Mouse (Mus musculus) layer of hippocampus, adult 2 months (tissue): ENCODE measurements around the gene Casc3. TPM values are rescaled to one million over a fixed set of nuclear protein-coding genes. Genes with fewer than 3 reads are reported as not detected.
A peak's percentile ranks its signal among the peaks of the same experiment; 100 is the strongest.

Experiments
- DNase-seq, 2 experiments: peaks; one replicate each; pipeline ENCODE4 v3.0.0; 2022; ENCODE audit warnings: low spot score in 2 of 2
- H3K27ac ChIP-seq: fragments of 200-600 bp; 2 replicates; pipeline ENCODE4 v1.8.1; 2022
- H3K4me3 ChIP-seq: fragments of 200-600 bp; 2 replicates; pipeline ENCODE4 v1.8.1; 2022; ENCODE audit warnings: mild to moderate bottlenecking
- CTCF ChIP-seq: fragments of 200-600 bp; conservative IDR thresholded peaks from 2 replicates; pipeline ENCODE4 v1.8.1; 2022; ENCODE audit warnings: antibody characterized with exemption, mild to moderate bottlenecking, moderate library complexity
- total RNA-seq, 2 experiments: library from RNA; stranded (reverse); gene quantifications; 2 replicates each; pipeline ENCODE4 v1.2.3; 2021

Gene Casc3
- total RNA-seq, 2 experiments from 2014 or later: 61.0 to 62.1 TPM

GRCm38 (mm10) chr11:98854116-98854515, 49.4 kb downstream of the Casc3 start:
- no peak overlapping the region for H3K4me3 ChIP-seq
- no peak for DNase-seq
- H3K27ac ChIP-seq: no peak overlapping the region
- peak; percentile 40 for TF ChIP-seq CTCF

GRCm38 (mm10) chr11:98854659-98855058, 50.0 kb downstream of the Casc3 start:
- TF ChIP-seq CTCF: no peak

GRCm38 (mm10) chr11:98858759-98859731, 54.3 kb downstream of the Casc3 start:
- H3K27ac ChIP-seq: no peak overlapping the region
- H3K4me3 ChIP-seq: no peak overlapping the region
- TF ChIP-seq CTCF: peak; percentile 82
- peak; percentile 86 to 93 for DNase-seq

More at GRCm38 (mm10) chr11:98854659-98855058, 50.0 kb downstream of the Casc3 start:
- DNase-seq: no peak
- H3K27ac ChIP-seq: no peak overlapping the region
- no peak overlapping the region for H3K4me3 ChIP-seq

DNA sequence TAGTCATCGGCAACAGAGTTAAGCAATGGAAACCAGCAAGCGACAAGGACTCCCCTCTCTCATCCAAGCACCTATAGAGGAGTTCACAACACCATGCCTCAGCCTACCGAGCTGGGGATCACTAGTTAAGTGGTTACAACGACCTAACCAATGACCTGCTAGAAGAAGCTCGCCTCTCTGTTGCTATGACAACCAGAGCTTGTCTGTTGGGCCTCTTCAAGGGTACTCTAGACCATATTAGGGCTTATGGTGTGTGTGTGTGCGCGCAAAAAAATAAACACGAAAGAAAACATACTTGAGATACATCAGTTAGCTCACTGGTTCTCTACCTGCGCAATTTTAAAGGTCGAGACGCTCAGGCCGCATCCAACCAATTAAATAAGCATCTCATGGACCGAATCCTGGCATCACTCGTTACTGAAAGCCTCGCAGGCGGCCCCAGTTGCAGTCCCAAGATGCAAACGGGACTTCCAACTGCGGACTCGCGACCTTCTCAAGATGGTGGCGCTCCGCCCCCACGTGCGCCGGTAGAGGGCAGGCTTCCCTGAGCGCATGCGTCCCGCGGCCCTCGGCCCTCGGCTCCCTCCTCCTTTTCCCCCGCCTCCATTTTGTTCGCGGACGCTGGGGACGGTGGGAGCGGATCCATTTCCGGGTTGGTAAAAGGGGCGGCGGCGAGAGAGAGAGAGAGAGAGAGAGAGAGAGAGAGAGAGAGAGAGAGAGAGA, 58.5 kb downstream of the Casc3 start, which contains the start of gene Wipf2:
Wipf2 (plus strand) TSS at position 611 of the 723 bp plus-strand sequence.
- TF ChIP-seq CTCF: peak; percentile 83
- DNase-seq: peak; percentile 96 to 97
- H3K27ac ChIP-seq: peak within 1 kb of the TSS; percentile 96
- peak within 1 kb of the TSS; percentile 76 for H3K4me3 ChIP-seq

- no peak for DNase-seq
- Histone ChIP-seq H3K4me3 (peak overlapping the region; percentile 76), H3K27ac (peak overlapping the region; percentile 96)
- TF ChIP-seq CTCF: no peak
Observed at GRCm38 (mm10) chr11:98863751-98864429, 59.2 kb downstream of the Casc3 start.

DNA sequence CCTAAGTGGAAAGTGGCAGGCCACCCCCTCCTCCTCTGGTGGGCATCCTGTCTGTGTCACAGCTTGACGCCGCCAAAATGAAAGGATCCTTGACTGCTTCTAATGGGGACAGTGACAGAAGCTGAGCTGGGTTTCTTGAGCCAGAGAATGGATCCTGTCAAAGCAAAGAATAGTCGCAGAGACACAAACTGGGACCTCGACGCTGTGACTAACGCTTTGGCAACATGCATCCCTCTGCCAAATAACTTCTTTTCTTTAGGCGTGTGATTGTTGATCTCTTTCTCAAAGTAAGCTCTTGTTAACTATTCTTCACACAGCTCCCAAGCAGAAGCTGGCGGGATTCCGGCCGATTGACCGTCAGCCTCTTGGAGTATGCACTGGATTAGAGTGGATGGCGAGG, 62.6 kb downstream of the Casc3 start:
- no peak for TF ChIP-seq CTCF
- DNase-seq: no peak
- Histone ChIP-seq H3K4me3 (no peak overlapping the region), H3K27ac (peak overlapping the region; percentile 56; the same call in 1 of the 2 replicates)

GRCm38 (mm10) chr11:98869906-98870305, 65.2 kb downstream of the Casc3 start:
- Histone ChIP-seq H3K27ac (peak overlapping the region; percentile 96; the same call in 1 of the 2 replicates), H3K4me3 (no peak overlapping the region)
- DNase-seq: no peak
- TF ChIP-seq CTCF: no peak

- TF ChIP-seq CTCF: no peak
- Histone ChIP-seq H3K27ac (peak overlapping the region; percentile 96), H3K4me3 (no peak overlapping the region)
- no peak for DNase-seq
Observed at GRCm38 (mm10) chr11:98870791-98871190, 66.1 kb downstream of the Casc3 start.

GRCm38 (mm10) chr11:98871416-98871815, 66.7 kb downstream of the Casc3 start:
- peak overlapping the region; percentile 96 for H3K27ac ChIP-seq
- TF ChIP-seq CTCF: no peak
- no peak overlapping the region for H3K4me3 ChIP-seq
- DNase-seq: no peak

DNA sequence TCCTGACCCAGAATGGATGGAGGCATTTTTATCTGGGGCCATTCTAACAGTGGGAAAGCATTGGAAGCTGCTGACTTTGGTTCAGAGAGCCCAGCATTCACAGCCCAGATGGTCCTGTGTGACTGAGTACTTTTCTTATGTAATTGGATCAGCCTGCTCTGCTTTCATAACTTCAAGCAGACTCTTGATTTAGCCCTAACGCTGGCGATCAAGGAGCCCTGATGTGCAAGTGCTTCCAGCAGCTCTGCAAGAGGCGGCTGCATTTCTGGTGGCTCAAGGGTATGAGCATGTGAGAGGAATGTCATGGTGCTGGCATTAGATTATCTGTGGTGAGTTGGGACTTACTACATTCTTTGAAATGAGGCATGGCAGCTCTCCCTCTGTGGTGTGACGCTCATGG, 67.3 kb downstream of the Casc3 start:
- DNase-seq: peak; percentile 59 to 77
- H3K27ac ChIP-seq: peak overlapping the region; percentile 96
- no peak for TF ChIP-seq CTCF
- H3K4me3 ChIP-seq: peak overlapping the region; percentile 15

GRCm38 (mm10) chr11:98873900-98874299, 69.2 kb downstream of the Casc3 start:
- DNase-seq: no peak
- H3K27ac ChIP-seq: 0 out of 2 replicates have a peak overlapping the region, but pooled peaks have one; percentile 16
- no peak overlapping the region for H3K4me3 ChIP-seq
- no peak for TF ChIP-seq CTCF

DNA sequence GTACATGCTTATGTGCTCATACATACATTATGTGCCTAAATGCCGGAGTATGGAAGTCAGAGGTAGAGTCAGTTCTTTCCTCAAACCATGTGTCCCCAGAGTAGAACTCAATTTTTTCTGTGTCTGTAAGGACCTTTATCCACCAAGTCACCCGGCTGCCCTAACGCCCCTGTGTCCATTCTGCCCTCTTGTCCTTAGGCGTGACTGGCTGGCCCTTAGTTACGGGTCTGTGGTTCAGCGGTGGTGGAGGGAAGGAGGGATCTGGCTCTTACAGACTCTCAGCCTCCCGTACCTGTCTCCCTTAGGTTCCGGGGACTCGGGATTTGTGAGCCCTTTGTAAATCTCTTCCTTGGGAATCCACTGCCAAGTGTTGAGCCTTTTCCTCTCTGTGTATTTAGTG, 72.3 kb downstream of the Casc3 start:
- H3K27ac ChIP-seq: peak overlapping the region; percentile 43; the same call in 1 of the 2 replicates
- DNase-seq: no peak
- H3K4me3 ChIP-seq: no peak overlapping the region
- no peak for TF ChIP-seq CTCF

Other genes starting within 250 kb of the Casc3 start
- 10 to 100 TPM; 51.1 to 55.8 TPM for gene Ormdl3, start 217.5 kb upstream of the Casc3 start, total RNA-seq
- not detected for gene Lrrc3c, start 206.6 kb upstream of the Casc3 start, total RNA-seq
- gene Gm12355, start 179.2 kb upstream of the Casc3 start, total RNA-seq: 10 to 100 TPM; 11.4 to 11.5 TPM
- not detected for gene Gsdma3, start 178.5 kb upstream of the Casc3 start, total RNA-seq
- gene Gsdma2, start 158.1 kb upstream of the Casc3 start, total RNA-seq: not detected
- gene Gsdma, start 140.6 kb upstream of the Casc3 start, total RNA-seq: not detected
- 100 to 1,000 TPM; 123 to 125 TPM for gene Psmd3, start 122.4 kb upstream of the Casc3 start, total RNA-seq
- gene Csf3, start 103.6 kb upstream of the Casc3 start, total RNA-seq: not detected
- gene Med24, start 75.5 kb upstream of the Casc3 start, total RNA-seq: 100 to 1,000 TPM; 146 to 148 TPM
- 1,000 to 10,000 TPM in 1 of 2 experiments, 100 to 1,000 TPM in 1; 996 to 1,082 TPM for gene Thra, start 64.3 kb upstream of the Casc3 start, total RNA-seq
- gene Nr1d1, start 29.6 kb upstream of the Casc3 start, total RNA-seq: 10 to 100 TPM; 93.2 to 94.0 TPM
- gene Msl1, start 9.4 kb upstream of the Casc3 start, total RNA-seq: 100 to 1,000 TPM; 168 to 178 TPM
- gene Rapgefl1, start 31.9 kb downstream of the Casc3 start, total RNA-seq: 100 to 1,000 TPM; 213 to 240 TPM
- gene Wipf2, start 58.7 kb downstream of the Casc3 start, total RNA-seq: 10 to 100 TPM; 68.6 to 70.9 TPM
- gene Cdc6, start 102.9 kb downstream of the Casc3 start, total RNA-seq: under 1 TPM; 0.52 to 0.64 TPM
- gene Rara, start 122.9 kb downstream of the Casc3 start, total RNA-seq: 10 to 100 TPM; 15.4 to 19.0 TPM
- 1 to 10 TPM; 1.3 to 2.0 TPM for gene Gjd3, start 178.1 kb downstream of the Casc3 start, total RNA-seq
- 1 to 10 TPM; 1.7 to 3.0 TPM for gene Top2a, start 219.3 kb downstream of the Casc3 start, total RNA-seq
- 10 to 100 TPM; 69.4 to 71.9 TPM for gene Igfbp4, start 236.3 kb downstream of the Casc3 start, total RNA-seq